Mouse (Mus musculus): ENCODE measurements around the gene Gm13119.

DNA sequence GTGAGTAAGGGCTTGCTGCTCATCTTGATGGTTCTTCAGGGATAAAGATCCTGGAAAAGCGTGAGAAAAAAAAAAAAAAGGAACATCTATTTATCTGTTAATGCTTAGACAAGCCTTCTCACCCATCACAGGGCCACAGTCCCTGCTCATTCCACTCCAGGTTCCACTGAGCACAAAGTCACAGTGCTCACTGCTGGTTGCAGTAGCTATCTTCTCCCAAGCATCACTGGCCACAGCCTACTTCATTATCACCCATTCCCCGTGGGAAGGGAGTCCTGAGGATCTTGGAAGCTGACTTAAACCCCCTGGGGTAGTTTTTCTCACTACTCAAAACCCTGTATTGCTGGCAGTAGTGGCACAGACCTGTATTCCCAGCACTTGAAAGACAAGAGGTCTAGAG lies 20.2 kb downstream of the Gm13119 start, which contains the start of gene Pramef20:
- TF ChIP-seq SIN3A (IDR thresholded peaks at IDR 0.05; ENCODE audit: low read length), result no peak
- no peak for TF ChIP-seq TAL1 (IDR thresholded peaks at IDR 0.05; ENCODE audit: low read length)
- no peak for TF ChIP-seq RCOR1 (IDR thresholded peaks at IDR 0.05; ENCODE audit: low read depth, low read length)
